Mouse (Mus musculus): Measurements from ENCODE around the gene Urb1. TPM values are rescaled to one million over a fixed set of nuclear protein-coding genes. Genes with fewer than 3 reads are reported as not detected.

Gene Urb1
- polyA plus RNA-seq (2012; rRNA removed) = 2.7 and 3.2 TPM in 2 replicates

GRCm38 (mm10) chr16:90809975-90810715, at the start of gene Urb1:
Gene Urb1 (minus strand): TSS chr16:90810413.
- no peak for TF ChIP-seq POLR2A (IDR thresholded peaks at IDR 0.05; ENCODE audit: low read depth, low read length)
- TF ChIP-seq CTCF (conservative IDR thresholded peaks at IDR 0.05; ENCODE audit: insufficient read depth, insufficient read length, low read depth, low read length) = no peak
- H3K4me1 ChIP-seq (ENCODE audit: control insufficient read depth, insufficient read depth, low read length) = no peaks in the 10 kb centered on the region
- peak within 1 kb of the TSS; percentile 56 for H3K27ac ChIP-seq (ENCODE audit: insufficient read depth, low read depth, low read length)
- DNase-seq = peak; percentile 99
- no peaks in the 10 kb centered on the region for H3K27me3 ChIP-seq (replicated peaks; ENCODE audit: control insufficient read depth, insufficient read depth, low read length)
- WGBS = 1% methylated on average over 47 of the region's 47 CpGs
- H3K4me3 ChIP-seq (ENCODE audit: insufficient read depth, low read depth, low read length) = peak within 1 kb of the TSS; percentile 91
- H3K36me3 ChIP-seq (ENCODE audit: control insufficient read depth, insufficient read depth, low read length) = no peaks in the 10 kb centered on the region

GRCm38 (mm10) chr16:90858206-90858605, 48.0 kb upstream of the Urb1 start:
- Histone ChIP-seq H3K27ac (ENCODE audit: insufficient read depth, low read depth, low read length) (no peak overlapping the region), H3K4me1 (ENCODE audit: control insufficient read depth, insufficient read depth, low read length) (no peaks in the 10 kb centered on the region), H3K36me3 (ENCODE audit: control insufficient read depth, insufficient read depth, low read length) (no peaks in the 10 kb centered on the region), H3K27me3 (replicated peaks; ENCODE audit: control insufficient read depth, insufficient read depth, low read length) (no peaks in the 10 kb centered on the region), H3K4me3 (ENCODE audit: insufficient read depth, low read depth, low read length) (no peak overlapping the region)
- TF ChIP-seq CTCF (conservative IDR thresholded peaks at IDR 0.05; ENCODE audit: insufficient read depth, insufficient read length, low read depth, low read length) = no peak
- TF ChIP-seq POLR2A (IDR thresholded peaks at IDR 0.05; ENCODE audit: low read depth, low read length) = no peak
- DNase-seq = peak; percentile 17
- WGBS = 70% methylated on average over 4 of the region's 4 CpGs

DNA sequence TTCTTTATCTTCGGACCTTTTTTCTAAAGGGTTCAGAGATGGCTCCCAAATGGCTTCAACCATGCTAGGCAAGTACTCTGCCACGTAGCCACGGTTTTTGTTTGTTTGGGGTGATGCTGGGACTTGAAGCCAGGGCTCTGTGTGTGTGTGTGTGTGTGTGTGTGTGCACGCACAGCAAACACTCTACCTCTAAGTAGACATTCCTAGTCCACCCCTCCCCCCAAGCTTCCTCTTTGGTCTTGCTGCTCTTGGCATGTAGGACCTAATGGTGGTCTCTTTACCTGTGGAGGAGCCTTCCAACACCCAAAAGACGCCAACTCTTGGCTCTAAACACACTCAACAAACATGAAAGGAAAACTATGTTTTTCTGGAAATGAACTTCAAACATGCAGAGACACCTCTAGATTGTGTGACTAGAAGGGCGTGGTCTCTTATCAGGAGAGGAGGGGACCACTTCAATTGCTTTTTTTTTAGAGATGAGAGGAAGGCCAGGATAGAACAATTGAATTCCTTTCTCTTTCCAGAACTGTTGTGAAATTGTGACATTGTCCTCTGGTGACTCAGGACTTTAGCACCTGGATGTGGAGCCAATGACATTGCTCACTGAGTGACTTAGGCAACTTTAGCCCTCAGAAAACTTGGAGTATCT, 46.5 kb upstream of the Urb1 start:
- TF ChIP-seq CTCF (conservative IDR thresholded peaks at IDR 0.05; ENCODE audit: insufficient read depth, insufficient read length, low read depth, low read length) (no peak), POLR2A (IDR thresholded peaks at IDR 0.05; ENCODE audit: low read depth, low read length) (no peak)
- no peak overlapping the region for H3K27ac ChIP-seq (ENCODE audit: insufficient read depth, low read depth, low read length)
- H3K4me3 ChIP-seq (ENCODE audit: insufficient read depth, low read depth, low read length) = no peak overlapping the region
- peak; percentile 19 for DNase-seq
- H3K36me3 ChIP-seq (ENCODE audit: control insufficient read depth, insufficient read depth, low read length) = no peaks in the 10 kb centered on the region
- H3K27me3 ChIP-seq (replicated peaks; ENCODE audit: control insufficient read depth, insufficient read depth, low read length) = no peaks in the 10 kb centered on the region
- WGBS = 92% methylated on average over 6 of the region's 6 CpGs
- no peaks in the 10 kb centered on the region for H3K4me1 ChIP-seq (ENCODE audit: control insufficient read depth, insufficient read depth, low read length)

DNA sequence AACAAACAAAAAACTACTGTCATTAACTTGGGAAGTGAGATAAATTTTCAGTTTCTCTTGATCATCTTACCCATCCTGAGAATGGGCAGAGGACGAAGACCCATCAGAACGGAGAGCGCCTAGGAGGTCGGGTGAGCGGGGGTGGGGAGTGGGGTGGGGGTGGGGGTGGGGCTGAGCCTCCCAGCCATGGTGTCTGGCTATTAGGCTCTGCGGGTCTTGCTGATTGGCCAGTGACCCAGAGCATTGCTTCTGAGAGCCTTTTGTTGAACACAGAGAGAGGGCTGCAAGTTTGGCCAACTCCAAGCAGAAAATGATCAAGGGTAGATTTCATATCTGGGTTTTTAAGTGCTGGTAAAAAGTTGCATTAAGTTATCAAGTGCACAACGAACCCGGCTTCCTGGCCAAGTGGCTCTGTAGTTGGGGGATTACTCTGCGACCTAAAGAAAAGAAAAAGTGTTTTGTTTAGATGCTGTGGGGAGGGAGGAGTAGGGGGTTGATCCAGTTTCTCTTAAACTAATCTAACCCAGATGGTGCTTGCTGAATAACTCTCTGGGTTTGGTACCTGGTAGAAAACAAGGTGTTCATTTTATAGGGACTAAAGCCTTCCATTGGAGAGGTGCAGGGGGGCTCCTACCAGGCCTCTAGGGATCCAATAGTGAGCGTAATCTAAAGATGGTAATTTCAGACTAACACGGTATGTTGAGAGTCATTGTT, 41.6 kb upstream of the Urb1 start:
- Histone ChIP-seq H3K4me1 (ENCODE audit: control insufficient read depth, insufficient read depth, low read length) (no peaks in the 10 kb centered on the region), H3K4me3 (ENCODE audit: insufficient read depth, low read depth, low read length) (no peak overlapping the region), H3K27me3 (replicated peaks; ENCODE audit: control insufficient read depth, insufficient read depth, low read length) (no peaks in the 10 kb centered on the region), H3K36me3 (ENCODE audit: control insufficient read depth, insufficient read depth, low read length) (no peaks in the 10 kb centered on the region), H3K27ac (ENCODE audit: insufficient read depth, low read depth, low read length) (no peak overlapping the region)
- DNase-seq = no peak
- WGBS = 78% methylated on average over 11 of the region's 11 CpGs
- TF ChIP-seq POLR2A (IDR thresholded peaks at IDR 0.05; ENCODE audit: low read depth, low read length) (no peak), CTCF (conservative IDR thresholded peaks at IDR 0.05; ENCODE audit: insufficient read depth, insufficient read length, low read depth, low read length) (no peak)

DNA sequence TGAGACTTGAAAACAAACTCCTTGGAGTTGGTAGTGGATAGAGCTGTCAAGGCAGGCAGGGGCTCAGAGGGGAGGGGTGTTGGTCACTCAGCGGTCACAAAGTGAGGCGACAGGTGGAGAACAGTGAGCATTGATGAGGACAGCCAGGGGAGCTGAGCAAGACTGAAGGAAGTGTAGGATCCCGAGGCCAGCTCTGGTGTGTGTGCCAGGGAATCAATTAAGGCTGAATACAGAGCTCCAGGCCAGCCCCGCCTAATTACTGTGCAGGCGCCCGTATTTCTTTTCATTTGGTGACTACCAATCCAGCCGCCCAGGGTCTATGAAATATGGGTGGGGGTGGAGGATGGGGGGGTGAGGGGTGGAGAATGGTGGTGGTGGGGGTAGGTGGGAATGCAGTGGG, 40.7 kb upstream of the Urb1 start:
- TF ChIP-seq CTCF (conservative IDR thresholded peaks at IDR 0.05; ENCODE audit: insufficient read depth, insufficient read length, low read depth, low read length) (no peak), POLR2A (IDR thresholded peaks at IDR 0.05; ENCODE audit: low read depth, low read length) (no peak)
- Histone ChIP-seq H3K36me3 (ENCODE audit: control insufficient read depth, insufficient read depth, low read length) (no peaks in the 10 kb centered on the region), H3K4me1 (ENCODE audit: control insufficient read depth, insufficient read depth, low read length) (no peaks in the 10 kb centered on the region), H3K4me3 (ENCODE audit: insufficient read depth, low read depth, low read length) (no peak overlapping the region), H3K27me3 (replicated peaks; ENCODE audit: control insufficient read depth, insufficient read depth, low read length) (no peaks in the 10 kb centered on the region), H3K27ac (ENCODE audit: insufficient read depth, low read depth, low read length) (no peak overlapping the region)
- WGBS = 61% methylated on average over 7 of the region's 7 CpGs
- no peak for DNase-seq

DNA sequence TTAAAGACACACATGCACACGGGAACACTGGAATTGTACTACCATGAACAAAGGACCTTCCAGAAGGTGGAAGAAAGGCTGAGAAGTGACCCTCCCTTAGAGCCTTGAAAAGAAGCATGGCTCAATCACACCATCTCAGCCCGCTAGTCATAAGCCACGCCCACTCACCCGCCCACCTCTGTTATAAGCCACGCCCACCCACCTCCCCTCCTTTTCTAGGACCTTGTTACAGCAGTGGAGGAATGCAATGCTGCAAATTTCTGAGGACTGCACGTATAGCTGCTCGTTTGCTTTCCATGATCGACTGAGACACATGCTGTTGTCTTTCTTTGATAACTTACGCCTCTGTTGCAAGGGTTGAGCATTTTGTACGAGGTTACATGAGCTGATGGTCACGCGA, 39.0 kb upstream of the Urb1 start:
- no peaks in the 10 kb centered on the region for H3K4me1 ChIP-seq (ENCODE audit: control insufficient read depth, insufficient read depth, low read length)
- TF ChIP-seq CTCF (conservative IDR thresholded peaks at IDR 0.05; ENCODE audit: insufficient read depth, insufficient read length, low read depth, low read length) (no peak), POLR2A (IDR thresholded peaks at IDR 0.05; ENCODE audit: low read depth, low read length) (no peak)
- 63% methylated on average over 12 of the region's 12 CpGs for WGBS
- 0 out of 2 replicates have a peak overlapping the region, but pooled peaks have one; percentile 17 for H3K27ac ChIP-seq (ENCODE audit: insufficient read depth, low read depth, low read length)
- DNase-seq = no peak
- no peak overlapping the region for H3K4me3 ChIP-seq (ENCODE audit: insufficient read depth, low read depth, low read length)
- H3K36me3 ChIP-seq (ENCODE audit: control insufficient read depth, insufficient read depth, low read length) = no peaks in the 10 kb centered on the region
- no peaks in the 10 kb centered on the region for H3K27me3 ChIP-seq (replicated peaks; ENCODE audit: control insufficient read depth, insufficient read depth, low read length)

DNA sequence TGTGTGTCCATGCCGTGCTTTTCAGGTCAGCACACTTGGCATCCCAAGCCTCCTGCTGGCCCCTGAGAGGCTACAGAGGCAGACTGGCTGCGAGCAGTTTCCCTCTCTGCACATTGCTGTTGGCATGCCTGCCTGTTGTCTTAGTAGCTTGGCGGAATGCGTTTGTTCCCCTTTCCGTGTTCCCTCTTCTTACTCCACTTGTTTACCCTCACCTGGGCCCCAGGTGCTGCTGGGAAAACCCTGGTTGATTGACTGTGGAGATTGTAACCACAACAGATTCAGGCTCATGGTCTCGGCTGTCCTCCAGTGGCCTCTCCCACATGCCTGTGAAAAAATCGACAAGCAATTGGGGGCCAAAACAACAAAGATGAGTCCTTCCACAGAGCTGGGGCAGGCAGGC, 38.5 kb upstream of the Urb1 start:
- DNase-seq = peak; percentile 32
- WGBS = 59% methylated on average over 7 of the region's 7 CpGs
- no peaks in the 10 kb centered on the region for H3K27me3 ChIP-seq (replicated peaks; ENCODE audit: control insufficient read depth, insufficient read depth, low read length)
- no peak overlapping the region for H3K4me3 ChIP-seq (ENCODE audit: insufficient read depth, low read depth, low read length)
- H3K4me1 ChIP-seq (ENCODE audit: control insufficient read depth, insufficient read depth, low read length) = no peaks in the 10 kb centered on the region
- no peaks in the 10 kb centered on the region for H3K36me3 ChIP-seq (ENCODE audit: control insufficient read depth, insufficient read depth, low read length)
- 0 out of 2 replicates have a peak overlapping the region, but pooled peaks have one; percentile 17 for H3K27ac ChIP-seq (ENCODE audit: insufficient read depth, low read depth, low read length)
- TF ChIP-seq POLR2A (IDR thresholded peaks at IDR 0.05; ENCODE audit: low read depth, low read length) (no peak), CTCF (conservative IDR thresholded peaks at IDR 0.05; ENCODE audit: insufficient read depth, insufficient read length, low read depth, low read length) (no peak)

Measured in kidney, adult 2 months (tissue).